Mouse (Mus musculus) CH12.LX (cell line): ENCODE results near the gene Ubxn6.

Experiments
- CTCF ChIP-seq, 2 experiments: IDR thresholded peaks in 1 of 2; conservative IDR thresholded peaks in 1 of 2; 2 replicates each; pipeline ENCODE4 v1.5.1; 2011 to 2012; ENCODE audit warnings: low read depth in 2 of 2, low read length in 2 of 2, improper control_type of control experiment in 1 of 2, inconsistent platforms in 1 of 2, mild to moderate bottlenecking in 1 of 2, moderate library complexity in 1 of 2
- MAZ ChIP-seq: IDR thresholded peaks from 2 replicates; pipeline ENCODE4 v1.6.1; 2012; ENCODE audit warnings: low read depth, mild to moderate bottlenecking, inconsistent platforms, low read length, improper control_type of control experiment, moderate library complexity
- NRF1 ChIP-seq: IDR thresholded peaks from 2 replicates; pipeline ENCODE4 v1.6.1; 2014; ENCODE audit warnings: low read depth, mild to moderate bottlenecking, inconsistent platforms, low read length, improper control_type of control experiment, moderate library complexity
- TBP ChIP-seq: conservative IDR thresholded peaks from 2 replicates; pipeline ENCODE4 v1.6.1; 2011; ENCODE audit warnings: low read depth, low read length, improper control_type of control experiment

GRCm38 (mm10) chr17:56034040-56034725 lies 40.6 kb downstream of the Ubxn6 start:
- no peak for TF ChIP-seq CTCF (conservative IDR thresholded peaks at IDR 0.05 in 1 of 2, IDR thresholded peaks at IDR 0.05 in 1 of 2; ENCODE audit: low read depth in 2 of 2, low read length in 2 of 2)
- no peak for TF ChIP-seq NRF1
- no peak for TF ChIP-seq TBP
- no peak for TF ChIP-seq MAZ
